Comparison of ENCODE assay signal across 16 mouse cellular contexts in genomic region chr9:65084198-65084807, GRCm38 (mm10). TPM values are rescaled to one million over a fixed set of nuclear protein-coding genes. Genes with fewer than 3 reads are reported as not detected.
A peak's percentile ranks its signal among the peaks of the same experiment; 100 is the strongest.
DNase-seq lines count a peak whose midpoint lies in the region; ATAC-seq and TF ChIP-seq lines count a peak whose summit lies in the region.
"Had no signal": no experiment of that assay in that cellular context is flagged by ENCODE, and none has a peak within 500 bp of the region (broad histone marks: within the 10 kb centered on the region; RNA-seq: fewer than 3 reads in every experiment).

No protein-coding gene starts in this region.

- no peaks in the 10 kb centered on the region for H3K27me3 ChIP-seq in liver, adult 2 months (ENCODE audit: control insufficient read depth, insufficient read depth, low read length)
- no peaks in the 10 kb centered on the region for H3K27me3 ChIP-seq in forebrain, embryonic 13.5 days
- no peaks in the 10 kb centered on the region for H3K27me3 ChIP-seq in forebrain, postnatal 0 days (ENCODE audit: insufficient read depth, low read length)
- H3K27me3 ChIP-seq in heart, embryonic 11.5 days (ENCODE audit: control insufficient read depth, insufficient read depth, low read length), result no peaks in the 10 kb centered on the region
- H3K27me3 ChIP-seq: hindbrain, embryonic 15.5 days had no signal

- no peaks in the 10 kb centered on the region for H3K4me1 ChIP-seq in liver, adult 2 months (ENCODE audit: control insufficient read depth, insufficient read depth, low read length)
- no peaks in the 10 kb centered on the region for H3K4me1 ChIP-seq in forebrain, embryonic 13.5 days
- no peaks in the 10 kb centered on the region for H3K4me1 ChIP-seq in forebrain, postnatal 0 days (ENCODE audit: insufficient read depth)
- peaks cover 5% of the 10 kb centered on the region; the same call in 1 of the 2 replicates for H3K4me1 ChIP-seq in heart, embryonic 11.5 days (ENCODE audit: control insufficient read depth, insufficient read depth, low read length)
- H3K4me1 ChIP-seq: hindbrain, embryonic 15.5 days had no signal

- no peak overlapping the region for H3K4me2 ChIP-seq in forebrain, embryonic 13.5 days
- H3K4me2 ChIP-seq in forebrain, postnatal 0 days (ENCODE audit: low read depth), result no peak overlapping the region
- H3K4me2 ChIP-seq in heart, embryonic 11.5 days, result no peak overlapping the region
- H3K4me2 ChIP-seq: hindbrain, embryonic 15.5 days; midbrain, embryonic 11.5 days had no signal

- no peak for TF ChIP-seq CTCF in liver, adult 2 months (IDR thresholded peaks at IDR 0.05; ENCODE audit: low read depth, low read length)
- no peak for TF ChIP-seq CTCF in forebrain, postnatal 0 days (IDR thresholded peaks at IDR 0.05; ENCODE audit: low read depth)

- no peak for TF ChIP-seq POLR2A in liver, adult 2 months (IDR thresholded peaks at IDR 0.05; ENCODE audit: extremely low read depth, insufficient read depth, low read length)

- H3K9ac ChIP-seq in liver, adult 2 months (ENCODE audit: low read depth, low read length), result no peak overlapping the region
- no peak overlapping the region for H3K9ac ChIP-seq in forebrain, embryonic 13.5 days
- H3K9ac ChIP-seq in forebrain, postnatal 0 days, result no peak overlapping the region
- H3K9ac ChIP-seq in heart, embryonic 11.5 days (ENCODE audit: low read depth, low read length), result no peak overlapping the region
- H3K9ac ChIP-seq: hindbrain, embryonic 15.5 days had no signal

- H3K36me3 ChIP-seq in liver, adult 2 months (ENCODE audit: control insufficient read depth, insufficient read depth, low read length), result peaks cover 33% of the 10 kb centered on the region
- H3K36me3 ChIP-seq in forebrain, embryonic 13.5 days (ENCODE audit: poor library complexity, severe bottlenecking), result peaks cover 52% of the 10 kb centered on the region
- peaks cover 35% of the 10 kb centered on the region for H3K36me3 ChIP-seq in forebrain, postnatal 0 days (ENCODE audit: insufficient read depth)
- H3K36me3 ChIP-seq in heart, embryonic 11.5 days (ENCODE audit: control insufficient read depth, insufficient read depth, low read length), result peaks cover 7% of the 10 kb centered on the region; the same call in 1 of the 2 replicates

- peak; percentile 20 for DNase-seq in liver, adult 2 months (ENCODE audit: extremely low read depth, low read depth, low spot score)
- DNase-seq in liver (no peak), NIH3T3 (ENCODE audit: low read depth) (peak; percentile 28)
- peak; percentile 13 for DNase-seq in naive thymus-derived CD4-positive, alpha-beta T cell, adult 2 months (ENCODE audit: low read depth)
- DNase-seq in forebrain, postnatal 0 days, result no peak
- DNase-seq: cerebellum, adult 18-20 months; kidney, postnatal 25 days; lung, adult 2 months; thymus, postnatal 25 days had no signal

- H3K9me3 ChIP-seq in forebrain, embryonic 13.5 days (replicated peaks), result no peaks in the 10 kb centered on the region
- H3K9me3 ChIP-seq in forebrain, postnatal 0 days (ENCODE audit: low read length), result no peaks in the 10 kb centered on the region
- H3K9me3 ChIP-seq in heart, embryonic 11.5 days (replicated peaks; ENCODE audit: control insufficient read depth, low read length), result no peaks in the 10 kb centered on the region
- H3K9me3 ChIP-seq: hindbrain, embryonic 15.5 days had no signal

- no peak overlapping the region for H3K27ac ChIP-seq in liver, adult 2 months (replicated peaks; ENCODE audit: insufficient read depth, low read depth, low read length)
- no peak overlapping the region for H3K27ac ChIP-seq in forebrain, embryonic 13.5 days
- no peak overlapping the region for H3K27ac ChIP-seq in forebrain, postnatal 0 days (ENCODE audit: low read depth, low read length)
- no peak overlapping the region for H3K27ac ChIP-seq in heart, embryonic 11.5 days (ENCODE audit: low read depth, low read length)
- H3K27ac ChIP-seq: hindbrain, embryonic 15.5 days had no signal

- 45% methylated on average over 7 of the region's 7 CpGs for WGBS in liver, adult 2 months
- 88% methylated on average over 7 of the region's 7 CpGs for WGBS in forebrain, embryonic 13.5 days
- 92% methylated on average over 7 of the region's 7 CpGs for WGBS in forebrain, postnatal 0 days
- WGBS in heart, embryonic 11.5 days (ENCODE audit: insufficient replicate concordance), result 72% methylated on average over 7 of the region's 7 CpGs

- no peak overlapping the region for H3K4me3 ChIP-seq in liver, adult 2 months (ENCODE audit: insufficient read depth, low read depth, low read length)
- no peak overlapping the region for H3K4me3 ChIP-seq in forebrain, embryonic 13.5 days
- H3K4me3 ChIP-seq in forebrain, postnatal 0 days (ENCODE audit: low read depth, low read length), result no peak overlapping the region
- H3K4me3 ChIP-seq in heart, embryonic 11.5 days (ENCODE audit: low read depth, low read length), result no peak overlapping the region
- H3K4me3 ChIP-seq: hindbrain, embryonic 15.5 days had no signal

- H3K79me2 ChIP-seq in liver, adult 2 months (ENCODE audit: control insufficient read depth, insufficient read depth, low read length), result no peaks in the 10 kb centered on the region

- ATAC-seq in inflammation-experienced regulatory T-cells, adult 6 months, result peak; percentile 67
- ATAC-seq in forebrain, embryonic 13.5 days, result no peak
- no peak for ATAC-seq in forebrain, postnatal 0 days
- ATAC-seq in heart, embryonic 11.5 days (replicated peaks; ENCODE audit: insufficient number of reproducible peaks, low FRiP score, low TSS enrichment), result no peak
- ATAC-seq: forebrain, embryonic 16.5 days had no signal

RNA-seq across cellular contexts. Expression of gene Igdcc4, which starts 17.0 kb away (rescaled TPM):
- total RNA-seq in liver, adult 2 months (2014; rRNA removed), result 0.18 and 0.20 TPM in 2 replicates
- polyA plus RNA-seq in liver, adult 2 months (2012; rRNA removed), result 0.09 and 0.12 TPM in 2 replicates
- polyA plus RNA-seq in inflammation-experienced regulatory T-cells, adult 6 months (2017; shearing (Covaris generic)), result under 1 TPM in 2 of 3 experiments, not detected in 1; 0.24 to 0.28 TPM
- 10.5 and 10.8 TPM in 2 replicates for polyA plus RNA-seq in forebrain, embryonic 13.5 days (2015; fragmentation: Nextera tagmentation; extraction: Ambion mirVana)
- 28.2 and 30.7 TPM in 2 replicates for total RNA-seq in forebrain, postnatal 0 days (2014; rRNA removed)
- polyA plus RNA-seq in forebrain, postnatal 0 days (2015; fragmentation: Nextera tagmentation; extraction: Ambion mirVana), result 6.4 and 9.6 TPM in 2 replicates
- 11.4 and 11.8 TPM in 2 replicates for polyA plus RNA-seq in heart, embryonic 11.5 days (2014; fragmentation: Nextera tagmentation; extraction: Ambion mirVana)
- total RNA-seq: neutrophil, adult 5-6 weeks had no signal

RNA-seq across cellular contexts. Expression of gene Dpp8, which starts 52.1 kb away (rescaled TPM):
- total RNA-seq in liver, adult 2 months (2014; rRNA removed), result 42.8 and 46.2 TPM in 2 replicates
- 18.8 and 20.4 TPM in 2 replicates for polyA plus RNA-seq in liver, adult 2 months (2012; rRNA removed)
- polyA plus RNA-seq in inflammation-experienced regulatory T-cells, adult 6 months (2017; shearing (Covaris generic)), result 10 to 100 TPM; 18.2 to 26.5 (median 25.0) TPM
- polyA plus RNA-seq in forebrain, embryonic 13.5 days (2015; fragmentation: Nextera tagmentation; extraction: Ambion mirVana), result 34.9 and 41.2 TPM in 2 replicates
- total RNA-seq in forebrain, postnatal 0 days (2014; rRNA removed), result 90.4 and 111 TPM in 2 replicates
- polyA plus RNA-seq in forebrain, postnatal 0 days (2015; fragmentation: Nextera tagmentation; extraction: Ambion mirVana), result 21.2 and 25.6 TPM in 2 replicates
- 23.7 and 30.2 TPM in 2 replicates for polyA plus RNA-seq in heart, embryonic 11.5 days (2014; fragmentation: Nextera tagmentation; extraction: Ambion mirVana)

RNA-seq across cellular contexts. Expression of gene Igdcc3, which starts 56.7 kb away (rescaled TPM):
- not detected in 2 replicates for total RNA-seq in liver, adult 2 months (2014; rRNA removed)
- not detected in 2 replicates for polyA plus RNA-seq in liver, adult 2 months (2012; rRNA removed)
- not detected for polyA plus RNA-seq in inflammation-experienced regulatory T-cells, adult 6 months (2017; shearing (Covaris generic))
- polyA plus RNA-seq in forebrain, embryonic 13.5 days (2015; fragmentation: Nextera tagmentation; extraction: Ambion mirVana), result 13.2 and 16.0 TPM in 2 replicates
- total RNA-seq in forebrain, postnatal 0 days (2014; rRNA removed), result 2.7 and 3.0 TPM in 2 replicates
- 2.6 and 4.2 TPM in 2 replicates for polyA plus RNA-seq in forebrain, postnatal 0 days (2015; fragmentation: Nextera tagmentation; extraction: Ambion mirVana)
- 6.3 and 6.8 TPM in 2 replicates for polyA plus RNA-seq in heart, embryonic 11.5 days (2014; fragmentation: Nextera tagmentation; extraction: Ambion mirVana)

Comparison
In these comparisons a context has a peak if more than half of its experiments do, and no peak if none do; other contexts are left out.
1. DNase-seq: peak in liver, adult 2 months (single experiment), NIH3T3 (single experiment) and naive thymus-derived CD4-positive, alpha-beta T cell, adult 2 months (single experiment); none in liver (single experiment) and forebrain, postnatal 0 days (single experiment).